Mouse (Mus musculus): Measurements from ENCODE around the gene Dhx38. TPM values are rescaled to one million over a fixed set of nuclear protein-coding genes. Genes with fewer than 3 reads are reported as not detected.

Dhx38 gene
- polyA plus RNA-seq, 1 experiment from 2014 or later: 13.9 TPM

DNA sequence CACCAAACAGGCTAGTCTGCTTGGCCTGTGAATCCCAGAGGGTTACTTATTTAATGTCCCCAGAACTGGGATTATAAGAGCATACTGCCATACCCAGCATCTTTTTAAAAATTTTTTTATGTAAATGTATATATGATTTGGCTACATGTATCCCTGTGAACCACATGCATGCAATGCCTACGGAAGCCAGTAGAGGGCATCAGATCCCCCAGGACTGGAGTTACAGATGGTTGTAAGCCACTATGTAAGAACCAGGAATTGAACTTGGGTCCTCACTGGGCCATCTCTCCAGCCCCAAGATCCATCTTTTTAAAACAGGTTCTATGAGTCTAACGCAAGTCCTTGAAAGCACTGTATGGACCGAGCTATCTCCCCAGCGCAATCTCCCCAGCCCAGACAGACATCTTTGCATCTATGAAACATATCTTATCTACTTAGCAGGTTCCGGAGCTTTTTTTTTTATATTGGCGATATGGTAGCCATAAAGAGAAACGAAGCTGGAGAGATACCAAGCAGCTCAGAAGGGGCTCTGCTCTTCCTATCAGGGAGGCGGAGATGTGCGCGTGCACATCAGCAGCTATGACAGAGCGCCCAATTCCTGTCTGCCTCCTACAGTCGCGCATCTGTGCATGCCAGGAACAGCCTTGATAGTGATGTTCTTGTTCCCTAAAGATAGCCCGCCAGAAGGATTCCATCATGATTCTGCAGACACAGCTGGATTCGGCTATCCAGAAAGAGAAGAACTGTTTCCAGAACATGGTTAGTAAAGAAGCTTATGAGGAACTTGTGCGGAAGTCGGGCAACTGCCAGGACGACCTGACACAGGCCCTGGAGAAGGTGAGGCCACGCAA lies 30.3 kb downstream of the Dhx38 start:
- H3K4me3 ChIP-seq (ENCODE audit: low read length): no peak overlapping the region
- H3K36me3 ChIP-seq (ENCODE audit: control insufficient read depth, insufficient read depth): no peaks in the 10 kb centered on the region
- no peak for ATAC-seq (replicated peaks; ENCODE audit: extremely low read depth, insufficient read depth, low FRiP score)
- no peak overlapping the region for H3K4me2 ChIP-seq (ENCODE audit: low read depth, low read length)
- H3K9me3 ChIP-seq (replicated peaks; ENCODE audit: control insufficient read depth, low read length): no peaks in the 10 kb centered on the region
- H3K27ac ChIP-seq (ENCODE audit: low read length): no peak overlapping the region
- H3K4me1 ChIP-seq (ENCODE audit: control insufficient read depth, insufficient read depth, low read length): peaks cover 3% of the 10 kb centered on the region
- no peaks in the 10 kb centered on the region for H3K27me3 ChIP-seq (ENCODE audit: control insufficient read depth, insufficient read depth, low read length)
- 83% methylated on average over 19 of the region's 19 CpGs for WGBS
- H3K9ac ChIP-seq (ENCODE audit: low read length): no peak overlapping the region

DNA sequence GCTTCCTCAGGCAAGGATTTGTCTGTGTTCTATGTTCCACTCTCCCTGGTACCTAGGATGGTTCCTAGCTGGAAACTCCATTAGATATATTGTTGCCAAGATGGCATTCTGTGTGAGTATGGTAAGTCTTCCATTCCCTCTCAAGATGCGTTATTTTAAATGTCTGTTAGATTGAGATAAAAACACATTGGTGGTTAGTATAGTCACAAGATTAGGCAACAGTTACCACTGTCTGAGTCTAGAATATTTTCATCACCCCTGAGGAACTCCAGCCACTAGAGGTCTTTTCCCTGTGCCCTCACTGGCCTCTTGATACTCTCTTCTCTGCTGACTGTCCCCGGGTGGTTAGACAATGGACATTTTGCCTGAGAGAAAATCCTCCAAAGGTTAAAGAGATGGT lies 41.7 kb downstream of the Dhx38 start:
- no peak for ATAC-seq (replicated peaks; ENCODE audit: extremely low read depth, insufficient read depth, low FRiP score)
- Histone ChIP-seq H3K9ac (ENCODE audit: low read length) (no peak overlapping the region), H3K27me3 (ENCODE audit: control insufficient read depth, insufficient read depth, low read length) (no peaks in the 10 kb centered on the region), H3K4me3 (ENCODE audit: low read length) (no peak overlapping the region), H3K4me1 (ENCODE audit: control insufficient read depth, insufficient read depth, low read length) (no peaks in the 10 kb centered on the region), H3K27ac (ENCODE audit: low read length) (no peak overlapping the region), H3K36me3 (ENCODE audit: control insufficient read depth, insufficient read depth) (no peaks in the 10 kb centered on the region), H3K9me3 (replicated peaks; ENCODE audit: control insufficient read depth, low read length) (no peaks in the 10 kb centered on the region), H3K4me2 (ENCODE audit: low read depth, low read length) (no peak overlapping the region)
- WGBS: 74% methylated on average over 2 of the region's 2 CpGs

DNA sequence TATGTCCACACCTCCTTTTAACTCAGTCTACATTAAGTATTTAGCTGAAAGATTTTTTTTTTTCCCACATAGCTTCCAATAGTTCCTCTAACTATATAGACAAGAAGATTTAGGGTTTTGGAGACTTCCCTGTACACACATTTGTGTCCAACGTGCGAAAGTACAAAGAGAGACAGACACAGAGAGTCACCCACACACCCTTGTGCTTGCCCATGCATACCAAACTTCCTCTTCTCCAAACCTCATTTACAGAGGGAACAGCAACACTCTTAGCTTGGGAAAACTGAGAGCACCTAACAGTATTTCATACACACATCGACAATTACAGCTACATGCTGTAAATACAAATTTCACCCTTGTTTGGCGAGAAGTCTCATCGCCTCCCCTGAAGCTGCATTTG lies 60.1 kb downstream of the Dhx38 start:
- 88% methylated on average over 5 of the region's 5 CpGs for WGBS
- no peak overlapping the region for H3K4me3 ChIP-seq (ENCODE audit: low read length)
- H3K9me3 ChIP-seq (replicated peaks; ENCODE audit: control insufficient read depth, low read length): no peaks in the 10 kb centered on the region
- H3K36me3 ChIP-seq (ENCODE audit: control insufficient read depth, insufficient read depth): no peaks in the 10 kb centered on the region
- H3K9ac ChIP-seq (ENCODE audit: low read length): no peak overlapping the region
- no peaks in the 10 kb centered on the region for H3K27me3 ChIP-seq (ENCODE audit: control insufficient read depth, insufficient read depth, low read length)
- ATAC-seq (replicated peaks; ENCODE audit: extremely low read depth, insufficient read depth, low FRiP score): no peak
- no peak overlapping the region for H3K4me2 ChIP-seq (ENCODE audit: low read depth, low read length)
- H3K4me1 ChIP-seq (ENCODE audit: control insufficient read depth, insufficient read depth, low read length): no peaks in the 10 kb centered on the region
- no peak overlapping the region for H3K27ac ChIP-seq (ENCODE audit: low read length)

DNA sequence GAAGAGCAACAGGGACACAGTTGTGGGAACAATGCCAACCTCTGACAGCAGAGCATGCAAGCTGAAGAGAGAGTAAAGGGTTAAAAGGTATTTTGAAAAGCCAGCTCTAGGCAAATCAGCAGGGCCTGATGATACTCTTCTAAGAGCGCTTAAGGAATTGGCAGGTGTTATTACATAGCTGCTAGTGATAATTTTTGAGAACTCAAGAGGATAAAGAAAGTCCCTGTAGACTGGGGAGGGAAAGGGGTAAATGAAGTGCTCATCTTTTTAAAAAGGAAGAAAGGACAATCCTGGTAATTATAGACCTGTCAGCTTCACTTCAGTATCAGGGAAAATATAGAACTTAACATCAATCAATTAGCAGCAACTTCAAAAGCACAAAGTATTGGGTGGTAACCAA lies 62.1 kb downstream of the Dhx38 start:
- no peaks in the 10 kb centered on the region for H3K4me1 ChIP-seq (ENCODE audit: control insufficient read depth, insufficient read depth, low read length)
- H3K4me2 ChIP-seq (ENCODE audit: low read depth, low read length): no peak overlapping the region
- H3K36me3 ChIP-seq (ENCODE audit: control insufficient read depth, insufficient read depth): no peaks in the 10 kb centered on the region
- H3K27me3 ChIP-seq (ENCODE audit: control insufficient read depth, insufficient read depth, low read length): no peaks in the 10 kb centered on the region
- H3K27ac ChIP-seq (ENCODE audit: low read length): no peak overlapping the region
- no peak overlapping the region for H3K4me3 ChIP-seq (ENCODE audit: low read length)
- H3K9ac ChIP-seq (ENCODE audit: low read length): no peak overlapping the region
- ATAC-seq (replicated peaks; ENCODE audit: extremely low read depth, insufficient read depth, low FRiP score): no peak
- no peaks in the 10 kb centered on the region for H3K9me3 ChIP-seq (replicated peaks; ENCODE audit: control insufficient read depth, low read length)
- WGBS: 67% methylated on average over 1 of the region's 1 CpGs

DNA sequence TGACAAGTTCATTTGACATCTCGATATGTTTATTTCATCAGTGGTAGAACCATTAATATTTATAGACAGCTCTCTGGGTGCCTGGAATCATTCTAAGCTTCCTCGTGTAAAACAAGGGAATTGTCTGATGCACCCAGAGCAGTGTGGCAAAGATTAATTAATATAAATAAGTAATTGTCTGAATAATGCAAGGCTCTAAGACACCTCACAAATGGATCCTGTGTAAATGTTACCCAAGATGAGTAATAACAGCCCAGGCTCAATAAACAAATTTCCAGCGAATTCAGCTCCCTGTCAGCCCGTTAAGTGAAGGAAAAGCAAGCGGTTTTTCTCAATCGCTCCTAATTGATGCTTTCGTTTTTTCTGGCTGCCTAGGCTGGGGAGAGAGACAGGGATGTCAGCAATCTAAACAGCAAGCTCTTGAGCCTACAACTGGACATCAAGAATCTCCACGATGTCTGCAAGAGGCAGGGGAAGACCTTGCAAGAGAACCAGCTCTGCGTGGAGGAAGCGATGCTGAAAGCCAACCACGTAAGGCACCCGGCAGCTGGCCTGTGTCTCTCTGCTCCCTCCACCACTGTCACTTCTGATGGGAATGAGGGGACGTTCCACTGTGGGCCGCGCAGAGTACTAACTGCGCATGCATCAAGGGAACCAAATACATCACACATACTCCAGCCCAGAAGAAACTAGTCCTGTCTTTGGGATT lies 66.5 kb downstream of the Dhx38 start:
- H3K9ac ChIP-seq (ENCODE audit: low read length): no peak overlapping the region
- H3K36me3 ChIP-seq (ENCODE audit: control insufficient read depth, insufficient read depth): no peaks in the 10 kb centered on the region
- 69% methylated on average over 16 of the region's 16 CpGs for WGBS
- ATAC-seq (replicated peaks; ENCODE audit: extremely low read depth, insufficient read depth, low FRiP score): no peak
- no peaks in the 10 kb centered on the region for H3K4me1 ChIP-seq (ENCODE audit: control insufficient read depth, insufficient read depth, low read length)
- H3K9me3 ChIP-seq (replicated peaks; ENCODE audit: control insufficient read depth, low read length): no peaks in the 10 kb centered on the region
- no peaks in the 10 kb centered on the region for H3K27me3 ChIP-seq (ENCODE audit: control insufficient read depth, insufficient read depth, low read length)
- H3K4me2 ChIP-seq (ENCODE audit: low read depth, low read length): no peak overlapping the region
- H3K27ac ChIP-seq (ENCODE audit: low read length): no peak overlapping the region
- H3K4me3 ChIP-seq (ENCODE audit: low read length): no peak overlapping the region

Other genes starting within 250 kb of the Dhx38 start
- 0.05 and 0.11 TPM in 2 replicates for gene Pmfbp1, start 71.8 kb downstream of the Dhx38 start, polyA plus RNA-seq (2015; fragmentation: Nextera tagmentation; extraction: Ambion mirVana)
- gene Txnl4b, start within 50 bp of the Dhx38 start, polyA plus RNA-seq (2015; fragmentation: Nextera tagmentation; extraction: Ambion mirVana): 17.4 and 19.0 TPM in 2 replicates
- gene Hp, start 13.3 kb upstream of the Dhx38 start, polyA plus RNA-seq (2015; fragmentation: Nextera tagmentation; extraction: Ambion mirVana): 4.8 and 8.1 TPM in 2 replicates
- 36.5 and 40.4 TPM in 2 replicates for gene Dhodh, start 42.8 kb upstream of the Dhx38 start, polyA plus RNA-seq (2015; fragmentation: Nextera tagmentation; extraction: Ambion mirVana)
- 0.09 and 0.10 TPM in 2 replicates for gene Pkd1l3, start 48.7 kb upstream of the Dhx38 start, polyA plus RNA-seq (2015; fragmentation: Nextera tagmentation; extraction: Ambion mirVana)
- gene Ist1, start 127.4 kb upstream of the Dhx38 start, polyA plus RNA-seq (2015; fragmentation: Nextera tagmentation; extraction: Ambion mirVana): 95.4 and 98.4 TPM in 2 replicates
- 17.1 and 18.5 TPM in 2 replicates for gene Zfp821, start 139.7 kb upstream of the Dhx38 start, polyA plus RNA-seq (2015; fragmentation: Nextera tagmentation; extraction: Ambion mirVana)
- gene Atxn1l, start 171.9 kb upstream of the Dhx38 start, polyA plus RNA-seq (2015; fragmentation: Nextera tagmentation; extraction: Ambion mirVana): 4.9 TPM in 2 replicates
- gene Ap1g1, start 212.7 kb upstream of the Dhx38 start, polyA plus RNA-seq (2015; fragmentation: Nextera tagmentation; extraction: Ambion mirVana): 26.1 and 30.0 TPM in 2 replicates

All from heart, embryonic 16.5 days (tissue).